Mouse (Mus musculus) layer of hippocampus, postnatal 10 days (tissue): ENCODE results near the gene Fsd2. TPM values are rescaled to one million over a fixed set of nuclear protein-coding genes. Genes with fewer than 3 reads are reported as not detected.

ENCODE experiments used
- DNase-seq, 2 experiments: peaks; one replicate each; pipeline ENCODE4 v3.0.0; 2021; ENCODE audit warnings: low spot score in 2 of 2
- long read RNA-seq: library from polyadenylated mRNA; stranded (forward); transcript quantifications from one replicate; pipeline ENCODE4 v2.0.0, GENCODE M21; 2023
- total RNA-seq, 2 experiments: library from RNA; stranded (reverse); gene quantifications; 2 replicates each; pipeline ENCODE4 v1.2.3; 2021

Gene Fsd2
- under 1 TPM; 0.11 to 0.25 TPM for total RNA-seq
- long read RNA-seq = 0 reads

- no peak for DNase-seq
Measured at GRCm38 (mm10) chr7:81566892-81567291, at the start of gene Fsd2. Fsd2 (minus strand) TSS chr7:81566944.

DNA sequence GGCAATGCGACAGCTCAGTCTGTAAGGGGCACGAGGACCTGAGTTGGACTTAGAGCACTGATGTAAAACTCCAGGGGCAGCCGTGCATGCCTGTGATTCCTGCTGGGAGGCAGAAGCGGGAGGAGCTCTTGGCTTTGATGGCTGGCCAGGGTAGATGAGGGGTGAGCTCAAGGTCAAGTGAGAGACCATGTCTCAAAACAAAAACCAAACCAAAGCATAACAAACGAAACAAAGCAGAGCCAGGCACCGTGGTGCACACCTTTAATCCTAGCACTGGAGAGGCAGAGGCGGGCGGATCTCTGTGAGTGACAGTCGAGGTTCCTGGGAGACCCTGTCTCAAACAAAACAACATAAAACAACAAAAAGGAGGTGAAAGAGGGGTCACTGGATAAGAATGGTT is 48.3 kb upstream of the Fsd2 start:
- DNase-seq = no peak

- DNase-seq = no peak
Measured at GRCm38 (mm10) chr7:81612856-81613635, 46.3 kb upstream of the Fsd2 start.

GRCm38 (mm10) chr7:81610125-81610524 is 43.4 kb upstream of the Fsd2 start:
- no peak for DNase-seq

DNA sequence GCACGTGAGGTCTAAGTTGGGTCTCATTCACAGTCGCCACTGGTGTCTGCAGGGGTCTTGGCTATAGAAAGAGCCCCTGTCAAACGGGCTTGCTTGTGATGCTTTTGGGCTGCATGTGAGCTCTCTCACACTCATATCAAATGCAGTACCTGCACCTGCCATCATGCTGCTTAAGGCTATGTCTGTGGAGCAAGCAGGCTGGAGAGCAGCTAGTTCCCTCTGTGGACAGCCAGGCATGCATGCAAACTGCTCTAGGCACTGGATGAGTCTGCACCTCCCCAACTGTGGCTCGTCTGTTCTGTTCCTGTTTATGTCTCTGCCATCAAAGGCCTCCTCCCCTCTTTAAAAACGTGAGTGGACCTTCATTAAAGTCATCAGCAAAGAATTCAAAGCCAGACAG is 39.7 kb upstream of the Fsd2 start:
- no peak for DNase-seq

DNA sequence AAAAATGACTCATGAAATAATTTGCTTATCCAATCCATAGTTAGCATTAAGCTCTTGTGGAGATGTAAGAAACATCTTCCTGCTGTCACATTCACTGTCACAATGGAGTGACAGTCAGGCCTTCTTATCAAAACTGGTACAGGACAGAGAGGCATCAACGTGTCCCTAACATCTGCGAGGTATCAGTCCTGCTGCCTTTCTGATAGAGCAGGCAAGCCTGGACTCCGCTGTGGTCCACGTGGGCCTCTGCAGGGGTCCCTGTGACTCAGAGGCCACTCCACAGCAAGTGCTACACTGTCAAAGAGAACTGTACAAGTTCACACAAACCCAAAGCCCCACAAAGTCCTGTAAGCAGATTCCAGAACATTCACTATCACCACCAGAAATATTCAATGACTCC is 38.7 kb upstream of the Fsd2 start:
- no peak for DNase-seq

DNA sequence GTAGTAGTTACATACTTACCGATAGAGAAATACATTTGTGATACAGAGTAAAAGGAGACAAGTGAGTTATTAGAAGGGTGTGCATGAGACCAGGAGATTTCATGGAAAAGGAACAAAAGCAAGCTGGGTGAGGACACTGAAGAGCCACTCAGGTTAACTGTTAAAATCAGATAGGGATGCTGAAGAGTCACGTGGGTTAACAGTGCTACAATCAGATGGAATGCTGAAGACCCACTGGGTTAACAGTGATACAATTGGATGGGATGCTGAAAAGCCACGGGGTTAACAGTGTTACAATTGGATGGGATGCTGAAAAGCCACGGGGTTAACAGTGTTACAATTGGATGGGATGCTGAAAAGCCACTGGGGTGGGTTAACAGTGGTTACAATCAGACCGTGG is 38.2 kb upstream of the Fsd2 start:
- DNase-seq = no peak

GRCm38 (mm10) chr7:81599379-81600280 is 32.9 kb upstream of the Fsd2 start:
- DNase-seq = no peak

DNA sequence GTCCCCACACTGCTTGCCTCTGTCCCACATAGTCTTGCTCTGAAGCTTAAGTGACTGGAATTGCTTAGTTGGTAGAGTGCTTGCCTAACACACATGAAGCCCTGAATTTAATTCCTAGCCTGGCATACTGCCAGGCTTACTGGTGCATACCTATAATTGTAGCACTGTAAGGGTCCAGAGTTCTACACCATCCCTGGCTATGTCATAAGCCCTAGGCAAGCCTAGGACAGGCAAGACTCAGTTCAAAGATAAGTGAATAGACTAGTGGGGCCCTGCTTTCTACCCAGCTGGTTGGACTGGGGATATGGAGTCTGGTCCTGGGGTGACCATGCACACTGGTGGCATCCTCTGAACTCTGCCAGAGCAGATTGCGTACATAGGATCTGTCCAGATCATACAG is 30.9 kb upstream of the Fsd2 start:
- no peak for DNase-seq

DNA sequence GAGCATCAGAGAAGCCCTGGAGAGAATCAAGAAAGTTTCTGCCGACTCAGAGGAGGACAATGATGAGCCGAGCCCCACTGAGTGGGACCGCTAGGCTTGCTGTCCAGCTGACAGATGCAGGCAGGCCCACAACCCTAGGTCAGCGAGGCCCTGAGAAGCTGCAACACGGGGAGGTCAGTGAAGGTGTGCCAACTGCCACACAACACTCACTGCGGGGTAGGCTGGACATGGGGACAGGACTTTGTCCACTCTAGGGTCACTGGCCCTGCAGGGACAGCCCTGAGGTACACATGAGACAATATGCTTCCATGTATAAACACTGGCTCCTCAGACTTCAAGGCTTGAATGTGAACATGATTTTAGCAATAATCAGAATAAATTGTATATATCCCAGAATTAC is 29.3 kb upstream of the Fsd2 start:
- no peak for DNase-seq

- no peak for DNase-seq
Measured at GRCm38 (mm10) chr7:81595056-81595455, 28.3 kb upstream of the Fsd2 start.

DNA sequence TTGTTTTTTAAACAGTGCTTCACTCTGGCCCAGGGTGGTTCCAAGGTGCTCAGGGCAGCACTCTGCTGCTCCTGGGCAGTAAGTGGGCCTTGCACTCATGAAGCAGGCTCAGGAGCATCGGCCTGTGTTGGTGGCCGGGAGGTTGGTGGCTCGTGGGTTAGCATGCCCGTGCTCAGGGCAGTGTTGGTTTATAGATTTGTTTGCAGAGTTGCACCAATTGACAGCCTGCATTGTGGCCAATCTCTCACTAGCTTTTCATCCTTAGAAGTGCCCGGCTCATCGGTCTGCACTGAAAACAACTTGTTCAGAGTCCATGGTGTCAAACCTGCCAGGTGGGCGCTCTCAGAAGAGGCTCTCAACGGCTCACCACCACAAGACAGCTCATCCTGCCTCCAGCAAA is 26.6 kb upstream of the Fsd2 start:
- DNase-seq = no peak

DNA sequence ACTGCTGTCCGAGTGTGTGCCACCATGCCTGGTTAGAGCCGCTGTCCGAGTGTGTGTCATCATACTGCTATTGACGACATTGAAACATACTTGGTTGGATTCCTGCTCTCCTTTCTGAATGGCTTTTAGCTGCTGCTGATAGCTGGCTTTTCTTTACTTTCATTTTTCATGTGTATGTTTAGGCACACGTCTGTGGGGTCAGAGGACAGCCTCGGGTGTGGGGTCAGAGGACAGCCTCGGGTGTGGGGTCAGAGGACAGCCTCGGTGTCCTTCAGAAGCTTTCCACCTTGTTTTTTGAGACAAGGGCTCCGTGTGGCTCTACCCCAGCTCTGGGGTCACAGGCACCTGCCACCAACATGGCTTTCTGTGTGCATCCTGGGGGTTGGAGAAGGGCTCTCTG is 25.9 kb upstream of the Fsd2 start:
- DNase-seq = no peak

DNA sequence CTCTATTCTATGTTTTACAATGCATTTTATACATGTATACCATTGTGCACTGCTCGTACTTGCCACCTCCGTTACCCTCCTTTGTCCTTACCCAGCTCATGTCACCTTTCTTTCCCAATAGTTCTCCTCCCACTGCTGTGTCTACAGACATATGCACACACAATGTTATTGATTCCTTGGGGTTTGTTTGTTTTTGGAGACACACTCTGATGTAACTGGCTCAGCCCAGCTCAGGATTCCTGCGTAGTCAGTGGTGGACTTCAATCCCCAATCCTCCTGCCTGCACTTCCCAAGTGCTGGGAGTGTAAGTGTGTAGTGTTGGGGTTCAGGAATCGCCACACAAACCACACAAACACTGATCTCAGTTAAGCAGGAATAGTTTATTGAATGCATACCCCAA is 20.5 kb upstream of the Fsd2 start:
- DNase-seq = no peak

DNA sequence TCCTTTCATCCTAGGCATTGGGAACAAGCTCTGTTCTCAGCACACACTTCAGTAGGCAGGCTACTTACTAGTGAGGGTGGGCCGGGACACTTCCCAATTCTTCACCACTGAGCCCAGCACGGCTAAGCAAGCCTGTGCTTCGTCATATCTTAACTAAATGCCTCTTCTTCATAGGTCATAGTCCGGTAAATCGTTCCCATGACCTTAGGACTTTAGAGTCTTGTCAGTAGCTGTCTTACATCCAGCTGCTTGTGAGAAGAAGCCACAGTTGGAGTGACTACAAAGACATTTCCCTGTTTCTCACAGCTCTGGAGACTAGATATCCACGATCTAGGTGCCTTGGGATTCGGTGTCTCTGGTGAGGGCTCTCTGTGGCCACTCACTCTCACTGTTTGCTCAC is 18.6 kb upstream of the Fsd2 start:
- no peak for DNase-seq

DNA sequence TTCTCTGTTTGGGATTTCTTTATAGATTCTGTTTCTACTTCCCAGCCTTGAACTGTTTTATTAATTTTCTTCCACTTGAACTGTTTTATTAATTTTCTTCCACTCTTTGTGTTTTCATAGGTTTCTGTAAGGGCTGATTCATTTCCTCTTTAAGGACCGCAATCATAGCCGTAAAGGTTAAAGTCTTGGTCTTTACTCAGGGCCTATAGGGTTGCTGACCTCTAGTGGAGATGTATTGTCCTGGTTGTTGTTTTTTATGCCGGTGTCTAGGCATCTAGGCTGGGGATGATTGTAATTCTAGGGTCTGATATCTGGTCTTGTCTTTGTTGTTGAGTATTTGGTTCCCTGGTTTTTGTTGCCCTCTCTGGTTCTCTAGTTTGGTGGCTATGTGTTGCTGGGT is 16.8 kb upstream of the Fsd2 start:
- no peak for DNase-seq

- DNase-seq = no peak
Measured at GRCm38 (mm10) chr7:81579312-81579711, 12.6 kb upstream of the Fsd2 start.

- DNase-seq = no peak
Measured at GRCm38 (mm10) chr7:81578413-81578812, 11.7 kb upstream of the Fsd2 start.

DNA sequence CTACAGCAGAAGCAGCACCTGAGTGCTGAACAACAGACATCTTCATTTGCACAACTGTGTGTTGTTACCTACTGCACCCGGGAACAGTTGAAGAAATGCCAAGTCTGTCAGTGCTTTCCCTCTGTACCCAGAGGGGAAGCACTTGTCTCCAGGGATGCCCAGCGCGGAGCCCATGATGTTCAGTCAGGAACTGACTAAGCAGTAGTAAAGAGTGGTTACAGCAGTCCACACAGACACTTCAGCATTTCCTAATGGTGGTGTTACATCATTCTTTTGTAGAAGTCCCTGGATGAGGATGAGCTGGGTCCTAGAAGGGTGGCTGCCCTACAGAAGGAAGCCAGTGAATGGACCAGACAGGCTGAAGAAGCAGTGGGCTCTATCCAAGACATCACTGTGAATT is 11.1 kb upstream of the Fsd2 start:
- DNase-seq = no peak

- DNase-seq = no peak
Measured at GRCm38 (mm10) chr7:81575606-81576005, 8.9 kb upstream of the Fsd2 start.

GRCm38 (mm10) chr7:81573821-81574220 is 7.1 kb upstream of the Fsd2 start:
- no peak for DNase-seq

- no peak for DNase-seq
Measured at GRCm38 (mm10) chr7:81573397-81573796, 6.7 kb upstream of the Fsd2 start.
